Comparison of ENCODE assay signal across 7 mouse cellular contexts in the genomic region with DNA sequence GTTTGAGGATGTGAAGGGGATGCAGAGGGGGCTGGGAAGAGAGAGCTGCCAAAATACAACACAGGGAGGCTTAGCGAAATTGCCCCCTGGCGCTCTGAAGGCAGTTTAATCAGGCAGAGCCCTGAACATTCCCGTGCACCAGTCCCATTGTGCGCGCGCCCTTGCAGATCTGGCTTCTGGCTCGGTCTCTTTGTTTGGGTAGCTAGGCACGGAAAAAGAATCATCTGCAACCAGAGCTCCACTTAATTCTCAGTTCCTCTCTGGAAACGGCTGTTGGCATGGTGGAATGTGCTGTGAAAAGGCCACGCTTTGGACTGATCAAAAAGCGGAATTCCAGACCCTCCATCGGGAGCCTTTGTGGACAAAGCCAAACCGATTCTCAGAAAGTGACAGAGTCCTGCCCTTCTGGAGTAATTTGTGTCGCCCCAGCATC. TPM values are rescaled to one million over a fixed set of nuclear protein-coding genes. Genes with fewer than 3 reads are reported as not detected.
DNase-seq lines count a peak whose midpoint lies in the region; ATAC-seq and TF ChIP-seq lines count a peak whose summit lies in the region.

No protein-coding gene starts in this region.

- ATAC-seq in lung, embryonic 14.5 days (ENCODE audit: insufficient read depth) = 0 out of 2 replicates have a peak, but pooled peaks have one; percentile 24
- ATAC-seq in embryonic facial prominence, embryonic 11.5 days (replicated peaks; ENCODE audit: insufficient number of reproducible peaks, low FRiP score, low TSS enrichment, low read depth) = peak; percentile 81
- ATAC-seq in limb, embryonic 11.5 days (ENCODE audit: insufficient number of reproducible peaks, low FRiP score, low TSS enrichment, low read depth) = peak; percentile 68
- peak; percentile 90 for ATAC-seq in neural tube, embryonic 15.5 days (ENCODE audit: low FRiP score)

- TF ChIP-seq CTCF in lung, embryonic 14.5 days (IDR thresholded peaks at IDR 0.05; ENCODE audit: low read depth) = 0 out of 2 replicates have a peak, but pooled peaks have one; percentile 6
- TF ChIP-seq CTCF in lung, adult 2 months (IDR thresholded peaks at IDR 0.05; ENCODE audit: insufficient read depth, low read length) = no peak

- peak overlapping the region; percentile 66 for H3K4me2 ChIP-seq in lung, embryonic 14.5 days
- peak overlapping the region; percentile 60 for H3K4me2 ChIP-seq in embryonic facial prominence, embryonic 11.5 days (ENCODE audit: low read depth, low read length)
- H3K4me2 ChIP-seq in limb, embryonic 11.5 days (ENCODE audit: low read depth, severe bottlenecking) = peak overlapping the region; percentile 41
- H3K4me2 ChIP-seq in neural tube, embryonic 15.5 days = peak overlapping the region; percentile 58

- H3K4me3 ChIP-seq in lung, embryonic 14.5 days (ENCODE audit: low read depth, low read length) = peak overlapping the region; percentile 33
- H3K4me3 ChIP-seq in lung, adult 2 months (replicated peaks; ENCODE audit: extremely low read depth, low read depth, low read length) = no peak overlapping the region
- peak overlapping the region; percentile 30 for H3K4me3 ChIP-seq in embryonic facial prominence, embryonic 11.5 days (ENCODE audit: low read depth, low read length)
- H3K4me3 ChIP-seq in limb, embryonic 11.5 days (ENCODE audit: low read depth, low read length) = peak overlapping the region; percentile 12; the same call in 1 of the 2 replicates
- peak overlapping the region; percentile 34 for H3K4me3 ChIP-seq in neural tube, embryonic 15.5 days (replicated peaks)

- H3K9ac ChIP-seq in lung, embryonic 14.5 days = peak overlapping the region; percentile 46
- H3K9ac ChIP-seq in embryonic facial prominence, embryonic 11.5 days (replicated peaks; ENCODE audit: low read length) = peak overlapping the region; percentile 58
- peak overlapping the region; percentile 41 for H3K9ac ChIP-seq in limb, embryonic 11.5 days (ENCODE audit: low read length)
- H3K9ac ChIP-seq in neural tube, embryonic 15.5 days (replicated peaks) = peak overlapping the region; percentile 48

- intact Hi-C loops in heart, postnatal 10 days (cut with DNase I) = no loop called here

- H3K27ac ChIP-seq in lung, embryonic 14.5 days (ENCODE audit: low read depth) = no peak overlapping the region
- H3K27ac ChIP-seq in embryonic facial prominence, embryonic 11.5 days (replicated peaks; ENCODE audit: low read depth, low read length) = peak overlapping the region; percentile 62; the same call in 1 of the 2 replicates
- H3K27ac ChIP-seq in limb, embryonic 11.5 days (replicated peaks; ENCODE audit: low read depth, low read length) = no peak overlapping the region
- H3K27ac ChIP-seq in neural tube, embryonic 15.5 days (replicated peaks) = peak overlapping the region; percentile 90

- H3K9me3 ChIP-seq in lung, embryonic 14.5 days (ENCODE audit: low read depth, low read length) = no peaks in the 10 kb centered on the region
- H3K9me3 ChIP-seq in embryonic facial prominence, embryonic 11.5 days (replicated peaks; ENCODE audit: control insufficient read depth, low read length) = no peaks in the 10 kb centered on the region
- H3K9me3 ChIP-seq in limb, embryonic 11.5 days (ENCODE audit: control insufficient read depth, low read length) = no peaks in the 10 kb centered on the region
- no peaks in the 10 kb centered on the region for H3K9me3 ChIP-seq in neural tube, embryonic 15.5 days (replicated peaks)

- under 1% methylated on average over 14 of the region's 14 CpGs for WGBS in lung, embryonic 14.5 days
- 3% methylated on average over 14 of the region's 14 CpGs for WGBS in lung, adult 2 months
- under 1% methylated on average over 14 of the region's 14 CpGs for WGBS in embryonic facial prominence, embryonic 11.5 days
- 1% methylated on average over 14 of the region's 14 CpGs for WGBS in limb, embryonic 11.5 days
- under 1% methylated on average over 14 of the region's 14 CpGs for WGBS in neural tube, embryonic 15.5 days

- peak; percentile 72 for DNase-seq in lung, embryonic 14.5 days
- DNase-seq in lung, adult 2 months = no peak
- peak; percentile 86 for DNase-seq in embryonic facial prominence, embryonic 11.5 days (ENCODE audit: low spot score)
- DNase-seq in heart, postnatal 10 days = peak; percentile 22 to 33
- peak; percentile 79 for DNase-seq in limb, embryonic 11.5 days (ENCODE audit: low spot score)
- DNase-seq in natural killer cell, adult 2 months (ENCODE audit: low spot score in 2 of 2) = no peak

- H3K36me3 ChIP-seq in lung, embryonic 14.5 days (ENCODE audit: insufficient read depth) = no peaks in the 10 kb centered on the region
- no peaks in the 10 kb centered on the region for H3K36me3 ChIP-seq in embryonic facial prominence, embryonic 11.5 days (replicated peaks; ENCODE audit: control insufficient read depth, insufficient read depth, low read depth, low read length)
- no peaks in the 10 kb centered on the region for H3K36me3 ChIP-seq in limb, embryonic 11.5 days (ENCODE audit: control insufficient read depth, insufficient read depth, low read length)
- no peaks in the 10 kb centered on the region for H3K36me3 ChIP-seq in neural tube, embryonic 15.5 days

- no peak for TF ChIP-seq POLR2A in lung, adult 2 months (IDR thresholded peaks at IDR 0.05; ENCODE audit: borderline replicate concordance, extremely low read depth, low read depth, low read length)

- H3K4me1 ChIP-seq in lung, embryonic 14.5 days (ENCODE audit: insufficient read depth) = no peaks in the 10 kb centered on the region
- H3K4me1 ChIP-seq in lung, adult 2 months (ENCODE audit: control insufficient read depth, insufficient read depth, low read length) = no peaks in the 10 kb centered on the region
- H3K4me1 ChIP-seq in embryonic facial prominence, embryonic 11.5 days (ENCODE audit: control insufficient read depth, insufficient read depth, low read length) = peaks cover 2% of the 10 kb centered on the region; the same call in 1 of the 2 replicates
- H3K4me1 ChIP-seq in limb, embryonic 11.5 days (ENCODE audit: control insufficient read depth, insufficient read depth, low read length) = no peaks in the 10 kb centered on the region
- H3K4me1 ChIP-seq in neural tube, embryonic 15.5 days = peaks cover 25% of the 10 kb centered on the region

- H3K27me3 ChIP-seq in lung, embryonic 14.5 days (ENCODE audit: insufficient read depth, low read length) = 0 out of 2 replicates have a peak, but pooled peaks cover 4% of the 10 kb centered on the region
- no peaks in the 10 kb centered on the region for H3K27me3 ChIP-seq in embryonic facial prominence, embryonic 11.5 days (ENCODE audit: control insufficient read depth, insufficient read depth, low read length)
- no peaks in the 10 kb centered on the region for H3K27me3 ChIP-seq in limb, embryonic 11.5 days (ENCODE audit: control insufficient read depth, insufficient read depth, low read length)
- H3K27me3 ChIP-seq in neural tube, embryonic 15.5 days (replicated peaks) = no peaks in the 10 kb centered on the region

RNA-seq across cellular contexts. Expression of gene Rad23b, which starts 55.6 kb away (rescaled TPM):
- 70.5 and 70.7 TPM in 2 replicates for polyA plus RNA-seq in lung, embryonic 14.5 days (2014; fragmentation: Nextera tagmentation; extraction: Ambion mirVana)
- 212 and 283 TPM in 2 replicates for polyA plus RNA-seq in lung, adult 2 months (2012; rRNA removed)
- 113 and 123 TPM in 2 replicates for polyA plus RNA-seq in embryonic facial prominence, embryonic 11.5 days (2014; fragmentation: Nextera tagmentation; extraction: Ambion mirVana)
- 100 to 1,000 TPM; 128 to 135 TPM for total RNA-seq in heart, postnatal 10 days (2021)
- polyA plus RNA-seq in limb, embryonic 11.5 days (2014; fragmentation: Nextera tagmentation; extraction: Ambion mirVana) = 85.5 and 91.8 TPM in 2 replicates
- polyA plus RNA-seq in neural tube, embryonic 15.5 days (2015; fragmentation: Nextera tagmentation; extraction: Ambion mirVana) = 96.1 and 99.2 TPM in 2 replicates

Comparison
In these comparisons a context has a peak if more than half of its experiments do, and no peak if none do; other contexts are left out.
1. DNase-seq: peak in lung, embryonic 14.5 days (single experiment), embryonic facial prominence, embryonic 11.5 days (single experiment), heart, postnatal 10 days (2 of 2) and limb, embryonic 11.5 days (single experiment); none in lung, adult 2 months (single experiment) and natural killer cell, adult 2 months (0 of 2).
2. ATAC-seq: peak in every context shown above with its lines; median percentile 90 in neural tube, embryonic 15.5 days; 81 in embryonic facial prominence, embryonic 11.5 days; 68 in limb, embryonic 11.5 days; 24 in lung, embryonic 14.5 days.
3. H3K27ac ChIP-seq: peak in embryonic facial prominence, embryonic 11.5 days (single experiment) and neural tube, embryonic 15.5 days (single experiment); none in lung, embryonic 14.5 days (single experiment) and limb, embryonic 11.5 days (single experiment).
4. Peak in every context shown above with its lines, with median percentiles within 50 percentile points of each other: H3K4me2 ChIP-seq and H3K9ac ChIP-seq.